Mouse (Mus musculus): ENCODE measurements around the gene Mafk.

- TF ChIP-seq CTCF (IDR thresholded peaks at IDR 0.05; ENCODE audit: insufficient read depth, low read depth, low read length): no peak
- TF ChIP-seq POLR2A (IDR thresholded peaks at IDR 0.05; ENCODE audit: insufficient read depth, low read depth, low read length): no peak
Observed at GRCm38 (mm10) chr5:139749413-139750125, 41.7 kb upstream of the Mafk start.

Data from olfactory bulb, adult 2 months (tissue).